ENCODE assay signal across 8 mouse cellular contexts in genomic region chr11:50210505-50211151, GRCm38 (mm10). TPM values are rescaled to one million over a fixed set of nuclear protein-coding genes. Genes with fewer than 3 reads are reported as not detected.
DNase-seq lines count a peak whose midpoint lies in the region; ATAC-seq and TF ChIP-seq lines count a peak whose summit lies in the region.

Gene Sqstm1 (minus strand): TSS chr11:50210827.
Gene Mgat4b (plus strand): TSS chr11:50210890.

- intact Hi-C loops in heart, postnatal 14 days (cut with DNase I), result loop anchor here (2.0 kb wide), 1 partner anchor 14 kb away; no protein-coding TSS in a partner anchor

- WGBS in forebrain, embryonic 16.5 days, result under 1% methylated on average over 48 of the region's 48 CpGs
- WGBS in large intestine, adult 2 months, result under 1% methylated on average over 48 of the region's 48 CpGs
- WGBS in neural tube, embryonic 13.5 days, result under 1% methylated on average over 48 of the region's 48 CpGs

- no peaks in the 10 kb centered on the region for H3K27me3 ChIP-seq in MEL (ENCODE audit: control insufficient read depth in 1 of 2, insufficient read depth in 2 of 2, low read length in 2 of 2)
- H3K27me3 ChIP-seq in forebrain, embryonic 16.5 days (replicated peaks; ENCODE audit: control insufficient read depth, insufficient read depth, low read length), result no peaks in the 10 kb centered on the region
- H3K27me3 ChIP-seq in neural tube, embryonic 13.5 days, result no peaks in the 10 kb centered on the region
- no peaks in the 10 kb centered on the region for H3K27me3 ChIP-seq in testis, adult 2 months (ENCODE audit: control insufficient read depth, insufficient read depth, low read length)

- H3K79me2 ChIP-seq in MEL (ENCODE audit: control insufficient read depth, insufficient read depth, low read length, poor library complexity), result peaks cover 31% of the 10 kb centered on the region

- ATAC-seq in forebrain, embryonic 16.5 days, result peak; percentile 77
- peak; percentile 88 for ATAC-seq in neural tube, embryonic 13.5 days (ENCODE audit: low read depth)

- H3K9ac ChIP-seq in MEL (ENCODE audit: control insufficient read depth, low read depth, low read length, poor library complexity, severe bottlenecking), result peak within 1 kb of the TSS; percentile 89
- peak within 1 kb of the TSS; percentile 90 for H3K9ac ChIP-seq in forebrain, embryonic 16.5 days (replicated peaks; ENCODE audit: low read depth, low read length)
- H3K9ac ChIP-seq in neural tube, embryonic 13.5 days, result peak within 1 kb of the TSS; percentile 93

- no peak; a peak in 1 of 4 replicates for TF ChIP-seq EP300 in MEL (IDR thresholded peaks at IDR 0.05; ENCODE audit: low read depth in 1 of 2, low read length in 2 of 2)

- no peak for TF ChIP-seq RAD21 in MEL (IDR thresholded peaks at IDR 0.05; ENCODE audit: low read depth, low read length)

- peak within 1 kb of the TSS; percentile 58 for H3K4me2 ChIP-seq in forebrain, embryonic 16.5 days (ENCODE audit: low read length)
- H3K4me2 ChIP-seq in neural tube, embryonic 13.5 days, result peak within 1 kb of the TSS; percentile 73

- peak within 1 kb of the TSS; percentile 71 for H3K27ac ChIP-seq in MEL (ENCODE audit: control insufficient read depth, low read depth, low read length)
- H3K27ac ChIP-seq in forebrain, embryonic 16.5 days (ENCODE audit: low read length), result peak within 1 kb of the TSS; percentile 96
- peak within 1 kb of the TSS; percentile 98 for H3K27ac ChIP-seq in neural tube, embryonic 13.5 days (replicated peaks)
- H3K27ac ChIP-seq in testis, adult 2 months (ENCODE audit: control insufficient read depth, insufficient read depth, low read depth, low read length), result peak within 1 kb of the TSS; percentile 96

- peaks cover 12 to 33% of the 10 kb centered on the region in 2 experiments for H3K4me1 ChIP-seq in MEL (ENCODE audit: control insufficient read depth in 1 of 2, insufficient read depth in 2 of 2, low read length in 2 of 2)
- peaks cover 21% of the 10 kb centered on the region for H3K4me1 ChIP-seq in forebrain, embryonic 16.5 days (replicated peaks; ENCODE audit: control insufficient read depth, insufficient read depth, low read length)
- peaks cover 32% of the 10 kb centered on the region for H3K4me1 ChIP-seq in neural tube, embryonic 13.5 days (replicated peaks)
- H3K4me1 ChIP-seq in testis, adult 2 months (ENCODE audit: control insufficient read depth, insufficient read depth, low read length), result peaks cover 2% of the 10 kb centered on the region

- H3K36me3 ChIP-seq in MEL (ENCODE audit: control insufficient read depth in 1 of 2, insufficient read depth in 2 of 2, low read length in 2 of 2), result peaks cover 9 to 24% of the 10 kb centered on the region in 2 experiments
- H3K36me3 ChIP-seq in forebrain, embryonic 16.5 days (ENCODE audit: control insufficient read depth, insufficient read depth), result peaks cover 9% of the 10 kb centered on the region; the same call in 1 of the 2 replicates
- peaks cover 26% of the 10 kb centered on the region for H3K36me3 ChIP-seq in neural tube, embryonic 13.5 days
- H3K36me3 ChIP-seq in testis, adult 2 months (ENCODE audit: control insufficient read depth, insufficient read depth, low read length), result peaks cover 4% of the 10 kb centered on the region

- no peak for TF ChIP-seq CTCF in MEL (IDR thresholded peaks at IDR 0.05 in 2 of 3, conservative IDR thresholded peaks at IDR 0.05 in 1 of 3; ENCODE audit: control insufficient read depth in 1 of 3, insufficient read depth in 1 of 3, low read depth in 2 of 3, low read length in 3 of 3, poor library complexity in 1 of 3, severe bottlenecking in 1 of 3)
- no peak for TF ChIP-seq CTCF in testis, adult 2 months (IDR thresholded peaks at IDR 0.05; ENCODE audit: control insufficient read depth, insufficient read depth, insufficient replicate concordance, low read depth, low read length)

- peak; percentile 97 to 98 for TF ChIP-seq POLR2A in MEL (IDR thresholded peaks at IDR 0.05; ENCODE audit: control insufficient read depth in 1 of 2, insufficient read depth in 1 of 2, low read depth in 1 of 2, low read length in 2 of 2, poor library complexity in 1 of 2)
- peak; percentile 96 for TF ChIP-seq POLR2A in testis, adult 2 months (IDR thresholded peaks at IDR 0.05; ENCODE audit: control insufficient read depth, low read depth, low read length)

- H3K9me3 ChIP-seq in MEL (replicated peaks; ENCODE audit: insufficient read depth, low read length), result no peaks in the 10 kb centered on the region
- H3K9me3 ChIP-seq in forebrain, embryonic 16.5 days (ENCODE audit: control insufficient read depth, low read length), result no peaks in the 10 kb centered on the region
- no peaks in the 10 kb centered on the region for H3K9me3 ChIP-seq in neural tube, embryonic 13.5 days

- DNase-seq in MEL (ENCODE audit: low read depth, low spot score), result peak; percentile 90
- peak; percentile 59 to 86 for DNase-seq in cerebellum, adult 18-20 months
- DNase-seq in heart, postnatal 14 days, result peak; percentile 88 to 92
- no peak for DNase-seq in large intestine, adult 2 months (ENCODE audit: low read depth, low spot score)
- DNase-seq in lung, adult 18-20 months, result peak; percentile 80 to 81

- peak within 1 kb of the TSS; percentile 71 to 94 for H3K4me3 ChIP-seq in MEL (ENCODE audit: control insufficient read depth in 1 of 2, insufficient read depth in 1 of 2, low read depth in 2 of 2, low read length in 2 of 2)
- peak within 1 kb of the TSS; percentile 94 for H3K4me3 ChIP-seq in forebrain, embryonic 16.5 days (replicated peaks; ENCODE audit: low read length)
- peak within 1 kb of the TSS; percentile 97 for H3K4me3 ChIP-seq in neural tube, embryonic 13.5 days
- peak within 1 kb of the TSS; percentile 95 for H3K4me3 ChIP-seq in testis, adult 2 months (ENCODE audit: control insufficient read depth, low read depth, low read length)

TF ChIP-seq in MEL, 35 proteins besides CTCF, POLR2A, EP300 and RAD21 (continues in another document):
- no peak for TF ChIP-seq JUND (IDR thresholded peaks at IDR 0.05; ENCODE audit: low read depth, low read length)
- peak; percentile 64 for TF ChIP-seq GABPA (IDR thresholded peaks at IDR 0.05; ENCODE audit: low read depth, low read length)
- peak; percentile 74 for TF ChIP-seq HCFC1 (IDR thresholded peaks at IDR 0.05; ENCODE audit: low read depth, low read length)
- no peak; the same call in 1 of the 2 replicates for TF ChIP-seq KAT2A (conservative IDR thresholded peaks at IDR 0.05; ENCODE audit: low read depth, low read length)
- no peak for TF ChIP-seq TAL1 (IDR thresholded peaks at IDR 0.05; ENCODE audit: low read length)
- TF ChIP-seq MAX (IDR thresholded peaks at IDR 0.05; ENCODE audit: low read length), result peak; percentile 8; the same call in 1 of the 2 replicates
- no peak for TF ChIP-seq GATA1 (IDR thresholded peaks at IDR 0.05; ENCODE audit: low read depth, low read length)
- no peak for TF ChIP-seq ZC3H11A (IDR thresholded peaks at IDR 0.05; ENCODE audit: low read depth, low read length)
- no peak for TF ChIP-seq RCOR1 (IDR thresholded peaks at IDR 0.05; ENCODE audit: low read depth, low read length)
- TF ChIP-seq UBTF (IDR thresholded peaks at IDR 0.05; ENCODE audit: borderline replicate concordance, insufficient read depth, low read depth, low read length), result no peak
- peak; percentile 97 for TF ChIP-seq TBP (IDR thresholded peaks at IDR 0.05; ENCODE audit: low read depth, low read length)
- no peak for TF ChIP-seq CHD2 (IDR thresholded peaks at IDR 0.05; ENCODE audit: low read length)
- TF ChIP-seq TCF12 (IDR thresholded peaks at IDR 0.05; ENCODE audit: low read depth, low read length), result no peak
- no peak for TF ChIP-seq ZNF384 (IDR thresholded peaks at IDR 0.05; ENCODE audit: low read depth, low read length)
- TF ChIP-seq SIN3A (IDR thresholded peaks at IDR 0.05; ENCODE audit: low read length), result peak; percentile 91
- TF ChIP-seq BHLHE40 (IDR thresholded peaks at IDR 0.05; ENCODE audit: borderline replicate concordance, low read depth, low read length), result no peak
- peak; percentile 77; the same call in 1 of the 2 replicates for TF ChIP-seq MAZ (IDR thresholded peaks at IDR 0.05; ENCODE audit: low read depth, low read length)
- no peak for TF ChIP-seq MAFK (IDR thresholded peaks at IDR 0.05; ENCODE audit: borderline replicate concordance, low read depth, low read length)
- peak; percentile 100 for TF ChIP-seq NELFE (IDR thresholded peaks at IDR 0.05; ENCODE audit: low read depth, low read length)
- no peak for TF ChIP-seq ELF1 (IDR thresholded peaks at IDR 0.05; ENCODE audit: low read depth, low read length)
- no peak for TF ChIP-seq POLR2AphosphoS5 (IDR thresholded peaks at IDR 0.05; ENCODE audit: borderline replicate concordance, low read depth, low read length)
- no peak; the same call in 1 of the 2 replicates for TF ChIP-seq USF1 (IDR thresholded peaks at IDR 0.05; ENCODE audit: low read depth, low read length)
- no peak for TF ChIP-seq CHD1 (IDR thresholded peaks at IDR 0.05; ENCODE audit: low read depth, low read length)
- no peak for TF ChIP-seq E2F4 (IDR thresholded peaks at IDR 0.05; ENCODE audit: borderline replicate concordance, low read depth, low read length)
- TF ChIP-seq MEF2A (IDR thresholded peaks at IDR 0.05; ENCODE audit: extremely low read depth, insufficient replicate concordance, low read depth, low read length, poor library complexity, severe bottlenecking), result no peak

RNA-seq across cellular contexts. Expression of gene Sqstm1, which starts in this region (rescaled TPM):
- total RNA-seq in MEL (2012; rRNA removed), result 223 and 240 TPM in 2 replicates
- 100 to 1,000 TPM in 1 of 2 experiments, not detected in 1; 187 TPM for polyA plus RNA-seq in MEL (2012; ENCODE audit: insufficient read depth in 1 of 2, insufficient read length in 2 of 2, low read depth in 1 of 2, low replicate concordance in 2 of 2, missing spikeins in 1 of 2)
- 305 and 322 TPM in 2 replicates for polyA plus RNA-seq in forebrain, embryonic 16.5 days (2015; fragmentation: Nextera tagmentation; extraction: Ambion mirVana)
- total RNA-seq in heart, postnatal 14 days (2021), result 100 to 1,000 TPM; 234 to 282 TPM
- polyA plus RNA-seq in large intestine, adult 2 months (2012; rRNA removed), result 111 and 113 TPM in 2 replicates
- polyA plus RNA-seq in neural tube, embryonic 13.5 days (2015; fragmentation: Nextera tagmentation; extraction: Ambion mirVana), result 337 and 343 TPM in 2 replicates
- polyA plus RNA-seq in testis, adult 2 months (2012; rRNA removed), result 43.2 and 46.7 TPM in 2 replicates

RNA-seq across cellular contexts. Expression of gene Mgat4b, which starts in this region (rescaled TPM):
- 22.3 and 33.7 TPM in 2 replicates for total RNA-seq in MEL (2012; rRNA removed)
- polyA plus RNA-seq in MEL (2012; ENCODE audit: insufficient read depth in 1 of 2, insufficient read length in 2 of 2, low read depth in 1 of 2, low replicate concordance in 2 of 2, missing spikeins in 1 of 2), result 10 to 100 TPM in 1 of 2 experiments, not detected in 1; 69.4 TPM
- polyA plus RNA-seq in forebrain, embryonic 16.5 days (2015; fragmentation: Nextera tagmentation; extraction: Ambion mirVana), result 30.6 and 33.5 TPM in 2 replicates
- total RNA-seq in heart, postnatal 14 days (2021), result 100 to 1,000 TPM in 1 of 2 experiments, 10 to 100 TPM in 1; 97.2 to 101 TPM
- polyA plus RNA-seq in large intestine, adult 2 months (2012; rRNA removed), result 101 and 123 TPM in 2 replicates
- 52.8 and 56.6 TPM in 2 replicates for polyA plus RNA-seq in neural tube, embryonic 13.5 days (2015; fragmentation: Nextera tagmentation; extraction: Ambion mirVana)
- polyA plus RNA-seq in testis, adult 2 months (2012; rRNA removed), result 19.5 and 20.8 TPM in 2 replicates
